Mouse (Mus musculus) liver, adult 2 months (tissue): ENCODE data around the gene Tbc1d30.

Source experiments
- CTCF ChIP-seq: fragments of 200-500 bp; IDR thresholded peaks from 2 replicates; pipeline ENCODE4 v1.5.1; 2011; ENCODE audit warnings: low read depth, low read length, control low read depth
- POLR2A ChIP-seq: fragments of 200-500 bp; IDR thresholded peaks from 2 replicates; pipeline ENCODE4 v1.6.1; 2011; ENCODE audit warnings: low read length, control low read depth; ENCODE audit not compliant: insufficient read depth; ENCODE audit errors: extremely low read depth

DNA sequence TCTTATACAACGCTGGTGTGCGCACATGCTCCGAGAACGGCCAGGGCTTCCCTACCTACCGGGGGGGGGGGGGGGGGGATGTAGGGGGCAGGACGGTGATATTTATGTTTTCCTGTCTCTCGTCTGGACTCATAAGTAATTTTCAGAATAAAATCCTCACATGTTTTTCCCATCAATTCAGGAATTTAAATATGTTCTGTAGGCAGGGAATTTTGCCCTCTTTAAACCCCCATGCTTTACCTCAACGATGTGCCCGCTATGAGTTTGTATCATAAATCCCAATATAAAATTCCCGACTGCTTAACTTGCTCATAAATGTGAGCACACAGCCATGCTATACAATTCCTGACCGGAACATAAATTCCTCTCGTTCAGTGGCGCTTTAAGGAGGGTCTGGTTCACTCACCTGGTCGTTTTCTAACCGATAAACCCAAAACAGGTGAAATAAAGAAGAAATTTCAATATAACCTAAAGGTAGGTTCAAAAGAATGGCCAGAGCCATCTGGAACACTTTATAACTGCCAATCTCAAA, 122.6 kb downstream of the Tbc1d30 start:
- TF ChIP-seq POLR2A (no peak), CTCF (no peak)
